Mouse (Mus musculus) limb, embryonic 11.5 days (tissue): ENCODE data around the gene 4930579F01Rik. TPM values are rescaled to one million over a fixed set of nuclear protein-coding genes. Genes with fewer than 3 reads are reported as not detected.
"Not testable (repeated sequence)": the region's sequence is repeated elsewhere in the genome, so short reads cannot be mapped to it uniquely, and the experiment has no call there.

Source experiments
- ATAC-seq: fragments of 200-750 bp; cut with Nextera tagmentation; 2 replicates; pipeline ENCODE4 v1.8.0; 2017; ENCODE audit warnings: low read depth; ENCODE audit not compliant: insufficient number of reproducible peaks, low FRiP score, low TSS enrichment
- DNase-seq: peaks from one replicate; pipeline ENCODE4 v3.0.0-alpha.2; 2015; ENCODE audit warnings: low spot score
- H3K27ac ChIP-seq: fragments of 300-500 bp; sonication (generic); replicated peaks from 2 replicates; pipeline ENCODE4 v1.5.1; 2014; ENCODE audit warnings: low read depth, mild to moderate bottlenecking, low read length
- H3K27me3 ChIP-seq: fragments of 300-500 bp; sonication (generic); 2 replicates; pipeline ENCODE4 v1.6.1; 2014; ENCODE audit warnings: mild to moderate bottlenecking, low read length, mixed read lengths; ENCODE audit not compliant: control insufficient read depth, insufficient read depth
- H3K36me3 ChIP-seq: fragments of 300-500 bp; sonication (generic); 2 replicates; pipeline ENCODE4 v1.6.1; 2014; ENCODE audit warnings: mild to moderate bottlenecking, low read length, moderate library complexity, mixed read lengths; ENCODE audit not compliant: control insufficient read depth, insufficient read depth
- H3K4me1 ChIP-seq: fragments of 300-500 bp; sonication (generic); 2 replicates; pipeline ENCODE4 v1.6.1; 2014; ENCODE audit warnings: low read length, mixed read lengths; ENCODE audit not compliant: control insufficient read depth, insufficient read depth
- H3K4me2 ChIP-seq: fragments of 300-500 bp; sonication (generic); 2 replicates; pipeline ENCODE4 v1.6.1; 2014; ENCODE audit warnings: low read depth, mild to moderate bottlenecking, moderate library complexity; ENCODE audit not compliant: severe bottlenecking
- H3K4me3 ChIP-seq: fragments of 300-500 bp; sonication (generic); 2 replicates; pipeline ENCODE4 v1.5.1; 2014; ENCODE audit warnings: low read depth, low read length
- H3K9ac ChIP-seq: fragments of 300-500 bp; sonication (generic); 2 replicates; pipeline ENCODE4 v1.6.1; 2014; ENCODE audit warnings: mild to moderate bottlenecking, low read length
- H3K9me3 ChIP-seq: fragments of 300-500 bp; sonication (generic); 2 replicates; pipeline ENCODE4 v1.6.1; 2016; ENCODE audit warnings: low read length; ENCODE audit not compliant: control insufficient read depth
- WGBS: fragments of 180-500 bp; shearing (Covaris S2); extraction: QIAGEN DNeasy Blood & Tissue Kit; methylation state at CpG from one replicate; pipeline ENCODE4 v1.1.7; 2014; 5-methylcytosine and 5-hydroxymethylcytosine counted together
- polyA plus RNA-seq: library from polyadenylated mRNA; unstranded; fragments of >200 nt; fragmentation: Nextera tagmentation; extraction: Ambion mirVana; gene quantifications from 2 replicates; pipeline ENCODE4 v1.2.1, GENCODE M21; 2014

Gene 4930579F01Rik
- polyA plus RNA-seq, 1 experiment from 2014 or later = not detected

- WGBS = 90% methylated on average over 2 of the region's 2 CpGs
- Histone ChIP-seq H3K36me3 (peaks cover 2% of the 10 kb centered on the region; the same call in 1 of the 2 replicates), H3K9ac (no peak overlapping the region), H3K9me3 (no peaks in the 10 kb centered on the region), H3K4me3 (no peak overlapping the region), H3K27ac (no peak overlapping the region), H3K4me1 (no peaks in the 10 kb centered on the region), H3K27me3 (no peaks in the 10 kb centered on the region), H3K4me2 (no peak overlapping the region)
- ATAC-seq = no peak
- no peak for DNase-seq
These were observed 44.8 kb downstream of the 4930579F01Rik start for GRCm38 (mm10) chr3:138148811-138149210.

GRCm38 (mm10) chr3:138144642-138145171 is 48.9 kb downstream of the 4930579F01Rik start, which contains the start of gene Mttp:
TSS of gene Mttp (minus strand) at chr3:138144968.
- 6% methylated on average over 8 of the region's 8 CpGs for WGBS
- peak within 1 kb of the TSS; percentile 99 for H3K27ac ChIP-seq
- H3K9ac ChIP-seq = peak within 1 kb of the TSS; percentile 86
- DNase-seq = peak; percentile 76
- H3K27me3 ChIP-seq = no peaks in the 10 kb centered on the region
- ATAC-seq = peak; percentile 26; the same call in 1 of the 2 replicates
- H3K4me3 ChIP-seq = peak within 1 kb of the TSS; percentile 63
- H3K4me2 ChIP-seq = peak within 1 kb of the TSS; percentile 64
- H3K9me3 ChIP-seq = no peaks in the 10 kb centered on the region
- H3K36me3 ChIP-seq = peaks cover 2% of the 10 kb centered on the region; the same call in 1 of the 2 replicates
- no peaks in the 10 kb centered on the region for H3K4me1 ChIP-seq

- Histone ChIP-seq H3K4me1 (no peaks in the 10 kb centered on the region), H3K9me3 (no peaks in the 10 kb centered on the region), H3K4me3 (peak overlapping the region; percentile 63), H3K4me2 (peak overlapping the region; percentile 64), H3K9ac (peak overlapping the region; percentile 86), H3K36me3 (peaks cover 2% of the 10 kb centered on the region; the same call in 1 of the 2 replicates), H3K27me3 (no peaks in the 10 kb centered on the region), H3K27ac (peak overlapping the region; percentile 99)
- no peak for DNase-seq
- under 1% methylated on average over 18 of the region's 18 CpGs for WGBS
- no peak for ATAC-seq
These were observed 49.5 kb downstream of the 4930579F01Rik start for GRCm38 (mm10) chr3:138144060-138144641.

GRCm38 (mm10) chr3:138143315-138144059 is 50.1 kb downstream of the 4930579F01Rik start, which contains the start of gene Trmt10a:
TSS of gene Trmt10a (plus strand) at chr3:138143448.
- Histone ChIP-seq H3K4me2 (peak within 1 kb of the TSS; percentile 64), H3K27ac (peak within 1 kb of the TSS; percentile 99), H3K4me1 (no peaks in the 10 kb centered on the region), H3K4me3 (peak within 1 kb of the TSS; percentile 63), H3K9me3 (no peaks in the 10 kb centered on the region), H3K27me3 (no peaks in the 10 kb centered on the region), H3K9ac (peak within 1 kb of the TSS; percentile 86), H3K36me3 (no peaks in the 10 kb centered on the region)
- WGBS = under 1% methylated on average over 70 of the region's 70 CpGs
- ATAC-seq (peak; percentile 98), DNase-seq (peak; percentile 98)

GRCm38 (mm10) chr3:138142733-138143314 is 50.8 kb downstream of the 4930579F01Rik start:
- WGBS = 9% methylated on average over 12 of the region's 12 CpGs
- peak overlapping the region; percentile 86 for H3K9ac ChIP-seq
- DNase-seq = no peak
- no peaks in the 10 kb centered on the region for H3K4me1 ChIP-seq
- H3K9me3 ChIP-seq = no peaks in the 10 kb centered on the region
- H3K4me2 ChIP-seq = peak overlapping the region; percentile 64; the same call in 1 of the 2 replicates
- H3K27me3 ChIP-seq = no peaks in the 10 kb centered on the region
- peak overlapping the region; percentile 63 for H3K4me3 ChIP-seq
- no peaks in the 10 kb centered on the region for H3K36me3 ChIP-seq
- no peak for ATAC-seq
- peak overlapping the region; percentile 99 for H3K27ac ChIP-seq

- H3K4me1 ChIP-seq = no peaks in the 10 kb centered on the region
- H3K4me2 ChIP-seq = peak overlapping the region; percentile 32
- DNase-seq (peak; percentile 32), ATAC-seq (no peak)
- WGBS = 49% methylated on average over 4 of the region's 4 CpGs
- H3K9ac ChIP-seq = no peak overlapping the region
- peak overlapping the region; percentile 8; the same call in 1 of the 2 replicates for H3K4me3 ChIP-seq
- no peaks in the 10 kb centered on the region for H3K36me3 ChIP-seq
- H3K27me3 ChIP-seq = no peaks in the 10 kb centered on the region
- no peaks in the 10 kb centered on the region for H3K9me3 ChIP-seq
- H3K27ac ChIP-seq = no peak overlapping the region
These were observed 51.4 kb downstream of the 4930579F01Rik start for GRCm38 (mm10) chr3:138142052-138142732.

GRCm38 (mm10) chr3:138139663-138140062 is 54.0 kb downstream of the 4930579F01Rik start:
- Histone ChIP-seq H3K9me3 (no peaks in the 10 kb centered on the region), H3K4me2 (no peak overlapping the region), H3K9ac (no peak overlapping the region), H3K27ac (no peak overlapping the region), H3K4me1 (no peaks in the 10 kb centered on the region), H3K4me3 (no peak overlapping the region), H3K36me3 (no peaks in the 10 kb centered on the region), H3K27me3 (no peaks in the 10 kb centered on the region)
- ATAC-seq (no peak), DNase-seq (no peak)
- WGBS = 93% methylated on average over 6 of the region's 6 CpGs

GRCm38 (mm10) chr3:138138146-138138545 is 55.5 kb downstream of the 4930579F01Rik start:
- H3K9me3 ChIP-seq, H3K27me3 ChIP-seq, H3K36me3 ChIP-seq, H3K9ac ChIP-seq, H3K4me3 ChIP-seq, H3K4me2 ChIP-seq, H3K27ac ChIP-seq, H3K4me1 ChIP-seq, DNase-seq, ATAC-seq: not testable (repeated sequence)
- 94% methylated on average over 13 of the region's 13 CpGs for WGBS
